Mouse (Mus musculus): Measurements from ENCODE around the gene Ffar3. TPM values are rescaled to one million over a fixed set of nuclear protein-coding genes. Genes with fewer than 3 reads are reported as not detected.
"Not testable (repeated sequence)": the region's sequence is repeated elsewhere in the genome, so short reads cannot be mapped to it uniquely, and the experiment has no call there.

Ffar3 gene
- polyA plus RNA-seq, 2 experiments, result not detected

DNA sequence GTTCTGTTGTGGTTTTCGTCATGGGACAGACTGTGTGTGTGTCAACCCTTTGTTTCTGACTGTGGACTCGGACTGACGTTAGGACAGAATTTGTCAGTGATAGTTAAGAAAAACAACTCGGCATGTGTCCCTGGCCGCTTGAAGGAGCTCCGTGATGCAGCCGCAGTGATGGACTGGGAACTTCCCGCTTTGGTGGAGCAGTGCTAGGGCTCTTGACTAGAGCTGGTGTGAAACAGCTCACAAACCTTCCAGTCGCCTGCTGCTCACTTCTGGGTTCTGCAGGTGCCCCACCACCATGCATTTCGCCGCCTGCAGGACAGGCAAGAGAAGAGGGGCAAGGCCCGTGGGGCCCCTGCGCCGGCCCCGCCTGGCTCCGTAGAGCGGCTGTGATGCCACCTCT, 23.7 kb downstream of the Ffar3 start:
- H3K4me2 ChIP-seq (replicated peaks; ENCODE audit: low read depth, low read length, severe bottlenecking), result no peak overlapping the region
- H3K4me3 ChIP-seq (replicated peaks; ENCODE audit: low read length), result no peak overlapping the region
- no peaks in the 10 kb centered on the region for H3K27me3 ChIP-seq (ENCODE audit: control insufficient read depth, insufficient read depth, low read length)
- no peak for ATAC-seq (ENCODE audit: low FRiP score, low read depth)
- WGBS, result 64% methylated on average over 17 of the region's 17 CpGs
- H3K27ac ChIP-seq (replicated peaks; ENCODE audit: low read depth, low read length), result no peak overlapping the region
- H3K36me3 ChIP-seq (ENCODE audit: control insufficient read depth, insufficient read depth, low read length), result no peaks in the 10 kb centered on the region
- no peaks in the 10 kb centered on the region for H3K4me1 ChIP-seq (ENCODE audit: control insufficient read depth, insufficient read depth, low read length)
- DNase-seq (ENCODE audit: low spot score), result no peak
- no peak overlapping the region for H3K9ac ChIP-seq (ENCODE audit: low read depth, low read length, severe bottlenecking)
- no peak for TF ChIP-seq POLR2A (IDR thresholded peaks at IDR 0.05; ENCODE audit: borderline replicate concordance, extremely low read depth, insufficient read depth, insufficient read length)
- no peaks in the 10 kb centered on the region for H3K9me3 ChIP-seq (ENCODE audit: control insufficient read depth, low read length)

DNA sequence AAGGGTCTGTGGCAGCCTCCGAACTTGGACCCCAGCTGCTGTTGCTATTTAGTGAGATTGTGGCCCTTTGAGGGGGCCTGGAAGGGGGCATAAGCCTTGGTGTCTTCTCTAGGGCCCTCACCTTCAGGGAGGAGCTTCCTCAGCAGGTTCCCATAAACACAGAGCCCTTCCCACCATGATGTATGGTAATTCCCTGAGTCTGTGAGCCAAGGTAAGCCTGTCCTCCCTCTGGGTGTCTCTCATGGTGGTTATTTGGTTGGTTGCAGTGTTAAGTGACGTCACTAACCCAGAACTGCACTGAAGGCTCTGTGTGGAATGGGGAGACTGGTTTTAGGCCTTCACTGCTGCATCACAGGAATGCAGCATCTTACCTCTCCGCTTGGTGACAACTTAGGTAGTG, 26.6 kb downstream of the Ffar3 start:
- WGBS, result 60% methylated on average over 3 of the region's 3 CpGs
- no peak overlapping the region for H3K9ac ChIP-seq (ENCODE audit: low read depth, low read length, severe bottlenecking)
- ATAC-seq (ENCODE audit: low FRiP score, low read depth) (no peak), DNase-seq (ENCODE audit: low spot score) (no peak)
- no peaks in the 10 kb centered on the region for H3K4me1 ChIP-seq (ENCODE audit: control insufficient read depth, insufficient read depth, low read length)
- H3K9me3 ChIP-seq (ENCODE audit: control insufficient read depth, low read length), result no peaks in the 10 kb centered on the region
- no peak overlapping the region for H3K4me2 ChIP-seq (replicated peaks; ENCODE audit: low read depth, low read length, severe bottlenecking)
- no peaks in the 10 kb centered on the region for H3K36me3 ChIP-seq (ENCODE audit: control insufficient read depth, insufficient read depth, low read length)
- no peak overlapping the region for H3K27ac ChIP-seq (replicated peaks; ENCODE audit: low read depth, low read length)
- H3K4me3 ChIP-seq (replicated peaks; ENCODE audit: low read length), result no peak overlapping the region
- H3K27me3 ChIP-seq (ENCODE audit: control insufficient read depth, insufficient read depth, low read length), result no peaks in the 10 kb centered on the region
- TF ChIP-seq POLR2A (IDR thresholded peaks at IDR 0.05; ENCODE audit: borderline replicate concordance, extremely low read depth, insufficient read depth, insufficient read length), result no peak

DNA sequence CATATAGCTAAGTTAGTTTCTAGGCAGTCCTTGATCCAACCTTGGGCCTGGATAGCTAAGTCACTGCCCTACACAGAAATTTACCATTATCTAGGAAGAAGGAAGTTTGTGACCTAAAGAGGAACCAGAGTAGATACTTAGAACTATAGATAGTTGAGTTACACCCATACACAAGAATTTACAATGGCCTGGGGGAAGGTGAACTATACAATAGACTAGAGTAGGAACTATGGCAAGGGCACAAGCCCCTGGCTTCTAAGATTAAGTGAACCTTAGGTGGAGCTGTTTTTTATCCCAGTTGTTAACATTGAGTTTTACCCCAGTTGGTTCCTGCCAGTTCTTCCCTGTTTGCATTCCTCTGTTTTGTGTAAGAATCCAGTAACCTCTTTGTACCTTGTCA, 27.1 kb downstream of the Ffar3 start:
- H3K27ac ChIP-seq (replicated peaks; ENCODE audit: low read depth, low read length); DNase-seq (ENCODE audit: low spot score); H3K36me3 ChIP-seq (ENCODE audit: control insufficient read depth, insufficient read depth, low read length); H3K9me3 ChIP-seq (ENCODE audit: control insufficient read depth, low read length); H3K4me1 ChIP-seq (ENCODE audit: control insufficient read depth, insufficient read depth, low read length); ATAC-seq (ENCODE audit: low FRiP score, low read depth); H3K4me2 ChIP-seq (replicated peaks; ENCODE audit: low read depth, low read length, severe bottlenecking); H3K4me3 ChIP-seq (replicated peaks; ENCODE audit: low read length); H3K27me3 ChIP-seq (ENCODE audit: control insufficient read depth, insufficient read depth, low read length); H3K9ac ChIP-seq (ENCODE audit: low read depth, low read length, severe bottlenecking): not testable (repeated sequence)

DNA sequence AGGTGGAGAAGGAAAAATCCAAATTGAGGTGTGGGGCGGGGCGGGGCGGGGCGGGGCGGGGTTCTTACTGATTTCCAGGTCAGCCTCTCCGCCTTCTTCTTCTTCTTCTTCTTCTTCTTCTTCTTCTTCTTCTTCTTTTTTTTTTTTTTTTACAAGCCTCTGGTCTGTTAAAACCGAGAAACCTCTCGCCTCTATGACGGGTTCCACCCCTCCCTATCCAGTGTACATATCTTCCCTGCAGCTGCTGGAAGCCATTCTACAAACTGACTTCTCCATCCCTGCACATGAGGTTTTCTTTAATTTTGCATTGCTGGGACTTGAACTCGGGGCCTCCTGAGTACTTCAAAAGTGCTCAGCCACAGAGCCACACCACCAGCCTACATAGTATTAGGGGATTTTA, 29.3 kb downstream of the Ffar3 start:
- Histone ChIP-seq H3K9ac (ENCODE audit: low read depth, low read length, severe bottlenecking) (no peak overlapping the region), H3K27me3 (ENCODE audit: control insufficient read depth, insufficient read depth, low read length) (no peaks in the 10 kb centered on the region), H3K36me3 (ENCODE audit: control insufficient read depth, insufficient read depth, low read length) (no peaks in the 10 kb centered on the region), H3K4me3 (replicated peaks; ENCODE audit: low read length) (no peak overlapping the region), H3K27ac (replicated peaks; ENCODE audit: low read depth, low read length) (no peak overlapping the region), H3K9me3 (ENCODE audit: control insufficient read depth, low read length) (no peaks in the 10 kb centered on the region), H3K4me2 (replicated peaks; ENCODE audit: low read depth, low read length, severe bottlenecking) (no peak overlapping the region), H3K4me1 (ENCODE audit: control insufficient read depth, insufficient read depth, low read length) (no peaks in the 10 kb centered on the region)
- ATAC-seq (ENCODE audit: low FRiP score, low read depth) (no peak), DNase-seq (ENCODE audit: low spot score) (no peak)
- WGBS, result 89% methylated on average over 10 of the region's 10 CpGs
- TF ChIP-seq POLR2A (IDR thresholded peaks at IDR 0.05; ENCODE audit: borderline replicate concordance, extremely low read depth, insufficient read depth, insufficient read length), result no peak

DNA sequence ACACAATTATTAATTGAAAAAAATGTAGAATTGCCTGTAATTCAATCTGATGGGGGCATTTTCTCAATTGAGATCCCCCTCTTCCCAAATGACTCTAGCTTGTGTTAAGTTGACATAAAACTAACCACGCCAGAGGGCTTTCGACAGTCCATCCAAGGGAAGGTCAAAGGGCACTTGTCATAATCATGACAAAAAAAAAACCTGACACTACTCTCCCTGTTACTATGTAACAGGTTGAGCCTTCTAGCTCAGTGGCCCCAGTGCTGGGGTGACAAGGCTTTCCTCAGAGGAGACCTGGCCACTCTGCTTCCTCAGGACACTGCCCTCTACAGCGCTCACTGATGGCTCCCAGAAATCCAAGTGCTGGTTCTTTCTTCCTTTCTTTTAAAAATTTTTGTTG, 31.7 kb downstream of the Ffar3 start:
- H3K4me3 ChIP-seq (replicated peaks; ENCODE audit: low read length), result no peak overlapping the region
- WGBS, result 96% methylated on average over 3 of the region's 3 CpGs
- no peak overlapping the region for H3K27ac ChIP-seq (replicated peaks; ENCODE audit: low read depth, low read length)
- no peak for ATAC-seq (ENCODE audit: low FRiP score, low read depth)
- H3K27me3 ChIP-seq (ENCODE audit: control insufficient read depth, insufficient read depth, low read length), result no peaks in the 10 kb centered on the region
- H3K36me3 ChIP-seq (ENCODE audit: control insufficient read depth, insufficient read depth, low read length), result no peaks in the 10 kb centered on the region
- H3K4me2 ChIP-seq (replicated peaks; ENCODE audit: low read depth, low read length, severe bottlenecking), result no peak overlapping the region
- no peaks in the 10 kb centered on the region for H3K4me1 ChIP-seq (ENCODE audit: control insufficient read depth, insufficient read depth, low read length)
- no peak for TF ChIP-seq POLR2A (IDR thresholded peaks at IDR 0.05; ENCODE audit: borderline replicate concordance, extremely low read depth, insufficient read depth, insufficient read length)
- no peak for DNase-seq (ENCODE audit: low spot score)
- H3K9me3 ChIP-seq (ENCODE audit: control insufficient read depth, low read length), result no peaks in the 10 kb centered on the region
- H3K9ac ChIP-seq (ENCODE audit: low read depth, low read length, severe bottlenecking), result no peak overlapping the region

DNA sequence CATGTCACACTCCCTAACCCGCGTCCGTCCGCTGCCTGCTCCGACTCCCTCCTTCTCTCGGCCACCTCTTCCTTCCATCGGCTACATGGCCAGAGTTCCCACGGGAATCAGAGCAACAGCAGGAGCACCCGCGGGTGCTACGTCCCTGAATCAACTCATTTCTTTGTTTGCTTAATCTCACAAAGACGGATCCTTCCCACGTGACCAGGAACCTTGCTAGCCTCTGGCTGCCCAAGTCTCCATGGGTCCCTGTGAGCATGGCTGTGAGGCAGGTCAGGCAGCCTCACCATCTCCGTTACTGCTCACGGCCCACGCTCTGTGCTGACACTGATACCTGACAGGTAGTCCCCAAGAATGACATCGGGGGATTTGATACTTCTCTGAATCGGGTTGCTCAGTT, 32.3 kb downstream of the Ffar3 start, which contains the start of gene Ffar2:
Gene Ffar2 (minus strand): TSS at position 101 of the 400 bp plus-strand sequence.
- ATAC-seq (ENCODE audit: low FRiP score, low read depth) (no peak), DNase-seq (ENCODE audit: low spot score) (no peak)
- Histone ChIP-seq H3K36me3 (ENCODE audit: control insufficient read depth, insufficient read depth, low read length) (no peaks in the 10 kb centered on the region), H3K4me2 (replicated peaks; ENCODE audit: low read depth, low read length, severe bottlenecking) (no peak within 1 kb of the TSS), H3K27ac (replicated peaks; ENCODE audit: low read depth, low read length) (no peak within 1 kb of the TSS), H3K4me1 (ENCODE audit: control insufficient read depth, insufficient read depth, low read length) (no peaks in the 10 kb centered on the region), H3K9me3 (ENCODE audit: control insufficient read depth, low read length) (no peaks in the 10 kb centered on the region), H3K27me3 (ENCODE audit: control insufficient read depth, insufficient read depth, low read length) (no peaks in the 10 kb centered on the region), H3K4me3 (replicated peaks; ENCODE audit: low read length) (no peak within 1 kb of the TSS), H3K9ac (ENCODE audit: low read depth, low read length, severe bottlenecking) (no peak within 1 kb of the TSS)
- 90% methylated on average over 18 of the region's 18 CpGs for WGBS
- TF ChIP-seq POLR2A (IDR thresholded peaks at IDR 0.05; ENCODE audit: borderline replicate concordance, extremely low read depth, insufficient read depth, insufficient read length), result no peak

All from limb, embryonic 14.5 days (tissue).